Mouse (Mus musculus): ENCODE results near the gene Ngrn.

Ngrn gene

GRCm38 (mm10) chr7:80264606-80265005 is 3.6 kb downstream of the Ngrn start:
- no peak for DNase-seq

- DNase-seq = no peak
Measured at GRCm38 (mm10) chr7:80267764-80268163, 6.7 kb downstream of the Ngrn start.

- DNase-seq = peak; percentile 99
Measured at GRCm38 (mm10) chr7:80268897-80269750, 8.1 kb downstream of the Ngrn start, which contains the start of gene Vps33b. Gene Vps33b (plus strand): TSS chr7:80269649.

GRCm38 (mm10) chr7:80269751-80270255 is 8.8 kb downstream of the Ngrn start:
- DNase-seq = peak in 1 of 2 experiments; percentile 64

GRCm38 (mm10) chr7:80273456-80273855 is 12.4 kb downstream of the Ngrn start:
- DNase-seq = no peak

GRCm38 (mm10) chr7:80276374-80276773 is 15.4 kb downstream of the Ngrn start:
- no peak for DNase-seq

- no peak for DNase-seq
Measured at GRCm38 (mm10) chr7:80280032-80280431, 19.0 kb downstream of the Ngrn start.

GRCm38 (mm10) chr7:80280998-80281397 is 20.0 kb downstream of the Ngrn start:
- DNase-seq = no peak

- no peak for DNase-seq
Measured at GRCm38 (mm10) chr7:80281646-80282045, 20.6 kb downstream of the Ngrn start.

GRCm38 (mm10) chr7:80283226-80283918 is 22.4 kb downstream of the Ngrn start:
- no peak for DNase-seq

- DNase-seq = no peak
Measured at GRCm38 (mm10) chr7:80284391-80284790, 23.4 kb downstream of the Ngrn start.

- no peak for DNase-seq
Measured at GRCm38 (mm10) chr7:80285725-80286124, 24.7 kb downstream of the Ngrn start.

- DNase-seq = no peak
Measured at GRCm38 (mm10) chr7:80287736-80288135, 26.7 kb downstream of the Ngrn start.

- peak; percentile 98 for DNase-seq
Measured at GRCm38 (mm10) chr7:80294062-80294763, 33.2 kb downstream of the Ngrn start, which contains the start of gene Prc1. Gene Prc1 (plus strand): TSS chr7:80294450.

- peak; percentile 21 to 35 for DNase-seq
Measured at GRCm38 (mm10) chr7:80294764-80295648, 34.0 kb downstream of the Ngrn start.

GRCm38 (mm10) chr7:80296462-80296861 is 35.4 kb downstream of the Ngrn start:
- DNase-seq = no peak

GRCm38 (mm10) chr7:80297041-80297440 is 36.0 kb downstream of the Ngrn start:
- no peak for DNase-seq

GRCm38 (mm10) chr7:80298754-80299153 is 37.7 kb downstream of the Ngrn start:
- DNase-seq = no peak

- no peak for DNase-seq
Measured at GRCm38 (mm10) chr7:80299568-80299967, 38.6 kb downstream of the Ngrn start.

- no peak for DNase-seq
Measured at GRCm38 (mm10) chr7:80301522-80301921, 40.5 kb downstream of the Ngrn start.

- no peak for DNase-seq
Measured at GRCm38 (mm10) chr7:80307766-80308165, 46.8 kb downstream of the Ngrn start.

- DNase-seq = no peak
Measured at GRCm38 (mm10) chr7:80310771-80311170, 49.8 kb downstream of the Ngrn start.

Data from kidney, postnatal 4 days (tissue).